Mouse (Mus musculus): Measurements from ENCODE around the gene Kdelc1. TPM values are rescaled to one million over a fixed set of nuclear protein-coding genes. Genes with fewer than 3 reads are reported as not detected.

Kdelc1 gene
- polyA plus RNA-seq, 1 experiment from 2014 or later, result 59.9 TPM

Other genes with a start within 250 kb of the Kdelc1 start
- gene Tpp2, start 185.2 kb downstream of the Kdelc1 start, polyA plus RNA-seq (2014; fragmentation: Nextera tagmentation; extraction: Ambion mirVana), result 68.2 and 74.1 TPM in 2 replicates
- gene Mettl21c, start 98.8 kb downstream of the Kdelc1 start, polyA plus RNA-seq (2014; fragmentation: Nextera tagmentation; extraction: Ambion mirVana), result 0.67 and 0.79 TPM in 2 replicates
- gene Gm8251, start 56.9 kb downstream of the Kdelc1 start, polyA plus RNA-seq (2014; fragmentation: Nextera tagmentation; extraction: Ambion mirVana), result 0.12 and 0.20 TPM in 2 replicates
- gene Tex30, start 16.4 kb downstream of the Kdelc1 start, polyA plus RNA-seq (2014; fragmentation: Nextera tagmentation; extraction: Ambion mirVana), result 101 and 102 TPM in 2 replicates
- gene Bivm, start 149 bp upstream of the Kdelc1 start, polyA plus RNA-seq (2014; fragmentation: Nextera tagmentation; extraction: Ambion mirVana), result 25.0 and 34.4 TPM in 2 replicates
- gene Ercc5, start 28.9 kb upstream of the Kdelc1 start, polyA plus RNA-seq (2014; fragmentation: Nextera tagmentation; extraction: Ambion mirVana), result 38.9 and 47.6 TPM in 2 replicates
- not detected in 2 replicates for gene Mettl21e, start 100.2 kb upstream of the Kdelc1 start, polyA plus RNA-seq (2014; fragmentation: Nextera tagmentation; extraction: Ambion mirVana)